Mouse (Mus musculus) urinary bladder, postnatal 0 days (tissue): ENCODE data around the gene Zkscan6. TPM values are rescaled to one million over a fixed set of nuclear protein-coding genes. Genes with fewer than 3 reads are reported as not detected.

ENCODE experiments used
- polyA plus RNA-seq: library from polyadenylated mRNA; unstranded; fragments of >200 nt; fragmentation: Nextera tagmentation; extraction: Ambion mirVana; gene quantifications from 2 replicates; pipeline ENCODE4 v1.2.1, GENCODE M21; 2015

The Zkscan6 gene
- polyA plus RNA-seq, result 10.0 and 10.2 TPM in 2 replicates

GRCm38 (mm10) chr11:65806909-65807504 is at the start of gene Zkscan6:
Gene Zkscan6, plus strand, starts transcription at chr11:65807175.

GRCm38 (mm10) chr11:65788154-65788553 is 18.8 kb upstream of the Zkscan6 start, which contains the start of gene Map2k4:
Gene Map2k4, minus strand, starts transcription at chr11:65788297.

Other genes with a start within 250 kb of the Zkscan6 start
- 60.7 and 64.0 TPM in 2 replicates for gene Map2k4, start 18.9 kb upstream of the Zkscan6 start, polyA plus RNA-seq